Mouse (Mus musculus): ENCODE measurements at regions not wholly inside any gene's neighbourhood (a gene's known extent, or its start where the extent isn't known, plus 50 kb on each side); places are given as distances from the start of the nearest gene placed in this dataset.

- TF ChIP-seq CTCF (conservative IDR thresholded peaks at IDR 0.05; ENCODE audit: insufficient read depth, insufficient read length, low read depth, low read length): no peak
- TF ChIP-seq POLR2A (IDR thresholded peaks at IDR 0.05; ENCODE audit: low read depth, low read length): no peak
Measured at GRCm38 (mm10) chr1:60642175-60642574, 74.4 kb upstream of the Cd28 start.

All from kidney, adult 2 months (tissue).